In the genomic region with DNA sequence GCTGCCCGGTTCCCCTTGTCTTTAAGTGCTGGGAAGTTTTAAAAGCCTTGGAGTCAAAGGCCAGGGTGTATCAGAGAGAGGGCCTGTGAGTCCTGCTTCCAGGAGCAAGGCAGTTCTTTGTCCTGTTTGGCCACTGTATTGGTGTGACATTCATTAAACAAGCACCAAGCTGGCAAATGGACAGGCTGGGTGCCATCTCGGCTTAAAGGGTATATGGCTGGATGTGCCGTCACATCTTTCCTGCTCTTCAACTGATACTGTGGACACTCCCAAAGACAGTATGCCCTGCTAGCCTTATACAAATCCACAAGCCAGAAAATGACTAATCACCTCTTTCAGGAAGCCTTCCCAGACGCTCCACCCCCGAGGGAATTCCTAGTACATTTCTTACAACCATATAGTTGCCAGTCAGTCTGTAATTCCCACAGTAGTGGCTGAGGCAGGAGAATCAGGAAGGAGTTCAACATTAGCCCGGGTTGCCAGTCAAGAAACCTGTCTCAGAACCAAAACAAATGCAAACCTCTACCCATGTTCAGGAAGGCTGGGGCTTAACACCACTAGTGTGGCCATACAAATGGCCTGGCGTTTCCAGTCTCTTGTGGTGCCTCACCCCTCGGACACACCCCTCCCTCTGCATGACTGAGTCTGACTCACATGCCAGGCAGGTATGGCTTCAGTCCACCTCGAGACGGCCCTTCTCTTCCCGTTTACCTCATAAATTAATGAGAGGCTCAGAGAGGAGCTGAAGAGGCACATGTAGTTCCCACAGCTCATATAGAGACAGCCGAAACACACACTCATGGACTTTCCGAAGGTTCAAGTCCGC, we compare ENCODE assay signal across 8 mouse cellular contexts.
DNase-seq lines count a peak whose midpoint lies in the region; ATAC-seq and TF ChIP-seq lines count a peak whose summit lies in the region.

No protein-coding gene starts in this region.

- DNase-seq in kidney, adult 2 months: no peak
- no peak for DNase-seq in kidney, adult 18-20 months
- DNase-seq in MEL (ENCODE audit: low read depth, low spot score): no peak
- DNase-seq in heart, postnatal 0 days (ENCODE audit: low spot score): no peak
- peak; percentile 46 for DNase-seq in lung, postnatal 10 days
- DNase-seq in thymus, postnatal 14 days: no peak
- DNase-seq in cerebellum, adult 8-10 months: no peak

- H3K9me3 ChIP-seq in MEL (replicated peaks; ENCODE audit: insufficient read depth, low read length): no peaks in the 10 kb centered on the region
- no peaks in the 10 kb centered on the region for H3K9me3 ChIP-seq in heart, postnatal 0 days (replicated peaks; ENCODE audit: control insufficient read depth, low read length)

- H3K79me2 ChIP-seq in MEL (ENCODE audit: control insufficient read depth, insufficient read depth, low read length, poor library complexity): no peaks in the 10 kb centered on the region; the same call in 1 of the 2 replicates

- no peak for TF ChIP-seq CTCF in kidney, adult 2 months (conservative IDR thresholded peaks at IDR 0.05; ENCODE audit: insufficient read depth, insufficient read length, low read depth, low read length)
- no peak for TF ChIP-seq CTCF in MEL (IDR thresholded peaks at IDR 0.05 in 2 of 3, conservative IDR thresholded peaks at IDR 0.05 in 1 of 3; ENCODE audit: control insufficient read depth in 1 of 3, insufficient read depth in 1 of 3, low read depth in 2 of 3, low read length in 3 of 3, poor library complexity in 1 of 3, severe bottlenecking in 1 of 3)
- TF ChIP-seq CTCF in heart, postnatal 0 days (IDR thresholded peaks at IDR 0.05; ENCODE audit: low read depth): no peak

- no peak for TF ChIP-seq RAD21 in MEL (IDR thresholded peaks at IDR 0.05; ENCODE audit: low read depth, low read length)

- TF ChIP-seq POLR2A in kidney, adult 2 months (IDR thresholded peaks at IDR 0.05; ENCODE audit: low read depth, low read length): no peak
- no peak for TF ChIP-seq POLR2A in MEL (IDR thresholded peaks at IDR 0.05; ENCODE audit: control insufficient read depth in 1 of 2, insufficient read depth in 1 of 2, low read depth in 1 of 2, low read length in 2 of 2, poor library complexity in 1 of 2)

- 50% methylated on average over 14 of the region's 14 CpGs for WGBS in kidney, adult 2 months
- WGBS in heart, postnatal 0 days: 51% methylated on average over 14 of the region's 14 CpGs

- no peaks in the 10 kb centered on the region for H3K36me3 ChIP-seq in kidney, adult 2 months (ENCODE audit: control insufficient read depth, insufficient read depth, low read length)
- no peaks in the 10 kb centered on the region; a peak in 1 of 4 replicates for H3K36me3 ChIP-seq in MEL (ENCODE audit: control insufficient read depth in 1 of 2, insufficient read depth in 2 of 2, low read length in 2 of 2)
- H3K36me3 ChIP-seq in heart, postnatal 0 days (replicated peaks; ENCODE audit: control insufficient read depth, insufficient read depth, low read length): 0 out of 2 replicates have a peak, but pooled peaks cover 3% of the 10 kb centered on the region

- no peak overlapping the region for H3K4me3 ChIP-seq in kidney, adult 2 months (ENCODE audit: insufficient read depth, low read depth, low read length)
- peak overlapping the region; percentile 67 to 95 for H3K4me3 ChIP-seq in MEL (ENCODE audit: control insufficient read depth in 1 of 2, insufficient read depth in 1 of 2, low read depth in 2 of 2, low read length in 2 of 2)
- peak overlapping the region; percentile 47; the same call in 1 of the 2 replicates for H3K4me3 ChIP-seq in heart, postnatal 0 days (ENCODE audit: low read depth, low read length)

- no peak for TF ChIP-seq EP300 in MEL (IDR thresholded peaks at IDR 0.05; ENCODE audit: low read depth in 1 of 2, low read length in 2 of 2)
- no peak for TF ChIP-seq EP300 in heart, postnatal 0 days (IDR thresholded peaks at IDR 0.05; ENCODE audit: low read depth)

- H3K4me2 ChIP-seq in heart, postnatal 0 days (ENCODE audit: low read depth, low read length): peak overlapping the region; percentile 78

- H3K27me3 ChIP-seq in kidney, adult 2 months (replicated peaks; ENCODE audit: control insufficient read depth, insufficient read depth, low read length): no peaks in the 10 kb centered on the region
- H3K27me3 ChIP-seq in MEL (ENCODE audit: control insufficient read depth in 1 of 2, insufficient read depth in 2 of 2, low read length in 2 of 2): no peaks in the 10 kb centered on the region
- no peaks in the 10 kb centered on the region for H3K27me3 ChIP-seq in heart, postnatal 0 days (ENCODE audit: control insufficient read depth, insufficient read depth, low read length)

- H3K27ac ChIP-seq in kidney, adult 2 months (ENCODE audit: insufficient read depth, low read depth, low read length): peak overlapping the region; percentile 4; the same call in 1 of the 2 replicates
- no peak overlapping the region for H3K27ac ChIP-seq in MEL (ENCODE audit: control insufficient read depth, low read depth, low read length)
- peak overlapping the region; percentile 85 for H3K27ac ChIP-seq in heart, postnatal 0 days (ENCODE audit: low read depth)

- no peaks in the 10 kb centered on the region for H3K4me1 ChIP-seq in kidney, adult 2 months (ENCODE audit: control insufficient read depth, insufficient read depth, low read length)
- peaks cover 0 to 10% of the 10 kb centered on the region in 2 experiments; a peak in 2 of 4 replicates for H3K4me1 ChIP-seq in MEL (ENCODE audit: control insufficient read depth in 1 of 2, insufficient read depth in 2 of 2, low read length in 2 of 2)
- peaks cover 86% of the 10 kb centered on the region for H3K4me1 ChIP-seq in heart, postnatal 0 days (ENCODE audit: control insufficient read depth, insufficient read depth)

- H3K9ac ChIP-seq in MEL (ENCODE audit: control insufficient read depth, low read depth, low read length, poor library complexity, severe bottlenecking): peak overlapping the region; percentile 64
- peak overlapping the region; percentile 70 for H3K9ac ChIP-seq in heart, postnatal 0 days (replicated peaks; ENCODE audit: low read depth, low read length)

- ATAC-seq in heart, postnatal 0 days (ENCODE audit: insufficient read depth, low read depth): no peak
- ATAC-seq in cerebellum, adult (ENCODE audit: insufficient number of reproducible peaks, low FRiP score, low TSS enrichment): no peak

TF ChIP-seq in MEL, 35 proteins besides CTCF, POLR2A, EP300 and RAD21:
- no peak for TF ChIP-seq GABPA (IDR thresholded peaks at IDR 0.05; ENCODE audit: low read depth, low read length)
- TF ChIP-seq MXI1 (IDR thresholded peaks at IDR 0.05; ENCODE audit: low read depth, low read length): no peak
- no peak for TF ChIP-seq POLR2AphosphoS2 (IDR thresholded peaks at IDR 0.05; ENCODE audit: low read length)
- TF ChIP-seq NRF1 (IDR thresholded peaks at IDR 0.05; ENCODE audit: insufficient read depth, low read depth, low read length, poor library complexity, severe bottlenecking): no peak
- TF ChIP-seq ZNF384 (IDR thresholded peaks at IDR 0.05; ENCODE audit: low read depth, low read length): no peak
- no peak for TF ChIP-seq ETS1 (IDR thresholded peaks at IDR 0.05; ENCODE audit: low read depth, low read length)
- no peak for TF ChIP-seq MAZ (IDR thresholded peaks at IDR 0.05; ENCODE audit: low read depth, low read length)
- TF ChIP-seq MAX (IDR thresholded peaks at IDR 0.05; ENCODE audit: low read length): no peak
- no peak for TF ChIP-seq USF2 (IDR thresholded peaks at IDR 0.05; ENCODE audit: borderline replicate concordance in 1 of 2, insufficient read depth in 1 of 2, low read depth in 1 of 2, low read length in 2 of 2)
- no peak for TF ChIP-seq TCF12 (IDR thresholded peaks at IDR 0.05; ENCODE audit: low read depth, low read length)
- no peak for TF ChIP-seq BHLHE40 (IDR thresholded peaks at IDR 0.05; ENCODE audit: borderline replicate concordance, low read depth, low read length)
- no peak for TF ChIP-seq USF1 (IDR thresholded peaks at IDR 0.05; ENCODE audit: low read depth, low read length)
